ENCODE assay signal across 9 mouse cellular contexts in genomic region chr19:56588205-56588626, GRCm38 (mm10). TPM values are rescaled to one million over a fixed set of nuclear protein-coding genes. Genes with fewer than 3 reads are reported as not detected.
DNase-seq lines count a peak whose midpoint lies in the region; ATAC-seq lines count a peak whose summit lies in the region.
"Had no signal": no experiment of that assay in that cellular context is flagged by ENCODE, and none has a peak within 500 bp of the region (broad histone marks: within the 10 kb centered on the region; RNA-seq: fewer than 3 reads in every experiment).

No protein-coding gene starts in this region.

- no peak overlapping the region for H3K4me2 ChIP-seq in heart, embryonic 14.5 days (ENCODE audit: low read length)
- no peak overlapping the region for H3K4me2 ChIP-seq in midbrain, embryonic 13.5 days (replicated peaks)

- peak overlapping the region; percentile 54 to 75 for H3K27ac ChIP-seq in heart, embryonic 14.5 days (replicated peaks in 1 of 2; ENCODE audit: control insufficient read depth in 1 of 2, insufficient read depth in 1 of 2, low read depth in 2 of 2, low read length in 2 of 2)
- no peak overlapping the region for H3K27ac ChIP-seq in midbrain, embryonic 13.5 days
- H3K27ac ChIP-seq: kidney, postnatal 0 days had no signal

- 21% methylated on average over 6 of the region's 6 CpGs for WGBS in heart, embryonic 14.5 days
- 86% methylated on average over 6 of the region's 6 CpGs for WGBS in midbrain, embryonic 13.5 days

- no peaks in the 10 kb centered on the region for H3K27me3 ChIP-seq in heart, embryonic 14.5 days (ENCODE audit: control insufficient read depth, insufficient read depth, low read length)
- H3K27me3 ChIP-seq in midbrain, embryonic 13.5 days = no peaks in the 10 kb centered on the region

- H3K9me3 ChIP-seq in heart, embryonic 14.5 days (ENCODE audit: control insufficient read depth, low read length) = no peaks in the 10 kb centered on the region
- no peaks in the 10 kb centered on the region for H3K9me3 ChIP-seq in midbrain, embryonic 13.5 days

- peaks cover 66% of the 10 kb centered on the region for H3K36me3 ChIP-seq in heart, embryonic 14.5 days (ENCODE audit: control insufficient read depth, insufficient read depth, low read length)
- peaks cover 52% of the 10 kb centered on the region for H3K36me3 ChIP-seq in midbrain, embryonic 13.5 days

- H3K4me1 ChIP-seq in heart, embryonic 14.5 days (ENCODE audit: control insufficient read depth in 2 of 2, insufficient read depth in 2 of 2, low read length in 2 of 2) = peaks cover 9 to 15% of the 10 kb centered on the region in 2 experiments
- H3K4me1 ChIP-seq in midbrain, embryonic 13.5 days (replicated peaks) = peaks cover 3% of the 10 kb centered on the region; the same call in 1 of the 2 replicates

- DNase-seq in ovary, adult 18-20 months (ENCODE audit: low spot score) = peak; percentile 23
- DNase-seq in ovary, postnatal 10 days (ENCODE audit: low spot score) = no peak
- peak; percentile 67 to 77 for DNase-seq in cerebellum, postnatal 25 days
- DNase-seq in left cerebral cortex, adult 9 months (ENCODE audit: low spot score in 2 of 2) = peak; percentile 67 to 74
- peak; percentile 87 for DNase-seq in skeletal muscle tissue, adult 2 months (ENCODE audit: low read depth, low spot score)
- DNase-seq in embryo, embryonic 11 days = no peak

- no peak overlapping the region for H3K4me3 ChIP-seq in heart, embryonic 14.5 days (ENCODE audit: control insufficient read depth in 1 of 2, insufficient read depth in 1 of 2, low read depth in 1 of 2, low read length in 2 of 2)
- H3K4me3 ChIP-seq in midbrain, embryonic 13.5 days (replicated peaks) = no peak overlapping the region

- H3K9ac ChIP-seq in heart, embryonic 14.5 days (ENCODE audit: low read length) = no peak overlapping the region
- H3K9ac ChIP-seq in midbrain, embryonic 13.5 days (replicated peaks) = no peak overlapping the region

- peak; percentile 65 for ATAC-seq in heart, embryonic 14.5 days (ENCODE audit: insufficient number of reproducible peaks, insufficient read depth, low FRiP score, low read depth)
- ATAC-seq in midbrain, embryonic 13.5 days = no peak

RNA-seq across cellular contexts. Expression of gene Nhlrc2, which starts 40.2 kb away (rescaled TPM):
- polyA plus RNA-seq in heart, embryonic 14.5 days (2014; fragmentation: Nextera tagmentation; extraction: Ambion mirVana) = 17.8 and 18.6 TPM in 2 replicates
- 10.5 and 11.6 TPM in 2 replicates for polyA plus RNA-seq in midbrain, embryonic 13.5 days (2015; fragmentation: Nextera tagmentation; extraction: Ambion mirVana)

RNA-seq across cellular contexts. Expression of gene Dclre1a, which starts 40.2 kb away (rescaled TPM):
- 12.4 and 15.8 TPM in 2 replicates for polyA plus RNA-seq in heart, embryonic 14.5 days (2014; fragmentation: Nextera tagmentation; extraction: Ambion mirVana)
- polyA plus RNA-seq in midbrain, embryonic 13.5 days (2015; fragmentation: Nextera tagmentation; extraction: Ambion mirVana) = 14.2 and 16.4 TPM in 2 replicates

Comparison
In these comparisons a context has a peak if more than half of its experiments do, and no peak if none do; other contexts are left out.
1. DNase-seq: peak in ovary, adult 18-20 months (single experiment), cerebellum, postnatal 25 days (2 of 2), left cerebral cortex, adult 9 months (2 of 2) and skeletal muscle tissue, adult 2 months (single experiment); none in ovary, postnatal 10 days (single experiment) and embryo, embryonic 11 days (single experiment).